Mouse (Mus musculus) hindlimb bud, embryonic 11.5 days (tissue): Measurements from ENCODE around the gene Slc38a7.
"Not testable (repeated sequence)": the region's sequence is repeated elsewhere in the genome, so short reads cannot be mapped to it uniquely, and the experiment has no call there.

Experiments used
- DNase-seq: peaks from one replicate; pipeline ENCODE4 v3.0.0-alpha.2; 2012; ENCODE audit warnings: low read depth, low spot score; ENCODE audit errors: extremely low spot score

Gene Slc38a7

GRCm38 (mm10) chr8:95808631-95809030 is 44.7 kb downstream of the Slc38a7 start:
- no peak for DNase-seq

GRCm38 (mm10) chr8:95807861-95808260 is 45.5 kb downstream of the Slc38a7 start:
- DNase-seq, result peak; percentile 84

DNA sequence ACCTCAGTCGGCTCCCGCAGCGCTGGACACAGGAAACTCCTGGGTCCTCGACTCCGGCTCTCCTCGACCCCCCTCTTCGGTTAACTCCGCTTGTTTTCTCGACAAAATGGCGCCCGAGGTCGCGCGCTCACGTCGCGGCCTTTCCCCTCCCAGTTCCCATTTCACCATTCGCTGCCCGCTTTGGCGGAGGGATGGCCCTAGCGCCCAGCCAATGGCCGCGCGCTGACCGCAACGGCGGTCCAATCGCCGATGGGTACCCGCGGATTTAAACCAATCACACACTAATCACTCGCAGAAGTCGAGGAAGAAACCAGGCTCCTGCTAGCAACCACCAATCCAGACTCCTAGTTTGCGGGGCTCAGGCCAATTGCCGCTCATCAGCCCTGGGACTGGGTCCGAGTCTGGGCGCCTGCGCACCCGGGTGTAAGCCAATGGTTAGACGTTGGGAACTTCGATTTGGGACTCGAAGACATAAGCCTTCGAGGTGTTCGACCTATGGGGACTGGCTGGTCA is 46.0 kb downstream of the Slc38a7 start, which contains the start of gene Cnot1:
Gene Cnot1, minus strand, starts transcription at position 134 of the 513 bp plus-strand sequence.
- peak; percentile 95 for DNase-seq

DNA sequence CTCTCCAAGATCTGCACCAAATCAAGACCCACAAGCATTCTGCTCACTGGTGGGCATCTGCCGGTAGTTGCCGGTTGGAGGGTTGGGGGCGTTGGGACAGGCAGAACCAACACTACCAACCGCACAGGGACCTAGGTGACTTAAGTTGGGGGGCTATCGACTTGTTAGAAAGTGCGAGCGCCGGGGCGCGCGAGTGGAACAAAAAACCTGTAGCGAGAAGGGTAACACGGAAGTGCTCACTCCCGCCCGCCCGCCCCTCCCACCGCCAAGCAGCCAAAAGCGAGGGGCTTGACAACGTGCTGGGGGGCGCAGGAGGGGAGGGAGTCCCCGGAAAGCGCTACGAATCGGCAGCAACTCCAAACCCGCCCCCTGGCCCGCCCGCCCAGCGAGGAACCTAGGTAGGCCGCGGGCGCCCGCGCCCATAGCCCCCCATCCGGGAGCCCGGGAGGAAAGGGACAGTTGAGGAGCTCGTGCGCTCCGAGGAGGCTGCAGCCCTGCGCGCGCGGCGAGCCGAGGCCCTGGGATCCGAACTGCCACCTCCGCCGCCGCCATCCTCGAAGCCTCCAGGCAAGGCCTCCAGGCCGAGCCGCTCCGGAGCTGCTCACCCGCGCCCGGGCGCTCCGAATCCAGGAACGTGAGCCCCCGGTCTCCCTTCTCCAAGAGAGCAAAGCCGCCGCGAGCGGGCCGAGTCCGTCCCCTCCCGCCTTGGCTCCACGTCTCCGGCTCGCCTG is 46.7 kb downstream of the Slc38a7 start:
- DNase-seq, result no peak

- DNase-seq, result no peak
These were observed 47.9 kb downstream of the Slc38a7 start for GRCm38 (mm10) chr8:95805482-95805881.

- no peak for DNase-seq
These were observed 51.1 kb downstream of the Slc38a7 start for GRCm38 (mm10) chr8:95802231-95802630.

DNA sequence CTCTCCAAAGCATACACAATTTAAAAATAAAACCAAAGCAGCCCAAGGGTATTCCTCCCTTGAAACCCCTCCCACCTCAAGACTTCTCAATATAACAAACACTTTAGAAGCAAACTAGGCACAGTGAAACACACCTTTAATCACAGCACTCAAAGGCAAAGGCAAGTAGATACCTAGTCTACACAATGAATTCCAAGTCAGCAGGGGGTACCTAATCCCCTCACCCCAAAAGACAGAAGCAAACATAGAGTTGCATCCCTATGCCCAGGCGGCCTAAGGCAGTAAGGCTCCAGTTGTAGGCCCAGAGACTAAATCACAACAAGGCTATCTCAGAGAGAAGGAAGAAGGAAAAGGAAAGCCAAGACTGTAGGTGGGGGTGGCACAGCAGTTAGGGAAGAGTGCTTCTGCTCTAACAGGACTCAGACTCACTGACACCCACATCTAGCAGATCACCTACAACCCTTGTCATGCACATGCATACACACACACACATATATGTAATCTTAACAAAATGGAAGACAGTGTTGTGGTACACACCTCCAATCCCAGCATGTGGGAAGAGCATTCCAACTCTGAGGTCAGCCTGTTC is 51.8 kb downstream of the Slc38a7 start:
- no peak for DNase-seq

- no peak for DNase-seq
These were observed 53.0 kb downstream of the Slc38a7 start for GRCm38 (mm10) chr8:95800353-95800752.

GRCm38 (mm10) chr8:95799891-95800290 is 53.4 kb downstream of the Slc38a7 start:
- no peak for DNase-seq

GRCm38 (mm10) chr8:95799117-95799516 is 54.2 kb downstream of the Slc38a7 start:
- DNase-seq, result no peak

DNA sequence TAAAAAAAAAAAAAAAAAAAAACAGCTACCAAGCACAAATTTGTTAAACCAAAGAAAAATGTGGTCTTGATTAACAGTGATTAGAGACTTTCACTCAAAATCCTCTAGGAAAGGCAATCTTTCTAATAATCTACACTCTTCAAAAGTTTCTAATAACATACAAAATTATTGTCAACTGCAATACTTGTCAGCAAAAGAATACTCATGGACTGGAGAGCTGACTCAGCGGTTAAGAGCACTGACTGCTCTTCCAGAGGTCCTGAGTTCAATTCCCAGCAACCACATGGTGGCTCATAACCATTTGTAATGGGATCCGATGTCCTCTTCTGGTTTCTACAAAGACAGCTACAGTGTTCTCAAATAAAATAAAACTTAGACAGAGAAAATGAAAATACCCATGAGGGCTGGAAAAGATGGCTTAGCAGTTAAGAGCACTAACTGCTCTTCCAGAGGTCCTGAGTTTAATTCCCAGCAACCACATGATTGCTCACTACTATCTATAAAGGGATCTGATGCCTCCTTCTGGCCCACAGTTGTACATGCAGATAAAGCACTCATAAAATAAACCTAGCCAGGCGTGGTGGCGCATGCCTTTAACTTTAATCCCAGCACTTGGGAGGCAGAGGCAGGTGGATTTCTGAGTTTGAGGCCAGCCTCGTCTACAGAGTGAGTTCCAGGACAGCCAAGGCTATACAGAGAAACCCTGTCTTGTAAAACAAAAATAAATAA is 57.8 kb downstream of the Slc38a7 start:
- not testable (repeated sequence) for DNase-seq
